Mouse (Mus musculus) urinary bladder, adult 2 months (tissue): Measurements from ENCODE around the gene Igf2bp1. TPM values are rescaled to one million over a fixed set of nuclear protein-coding genes. Genes with fewer than 3 reads are reported as not detected.

Experiments used
- DNase-seq: peaks from one replicate; pipeline ENCODE4 v3.0.0; 2022; ENCODE audit warnings: low spot score
- polyA plus RNA-seq: library from polyadenylated mRNA; depleted of rRNA; stranded (reverse); fragments of >200 nt; gene quantifications from 2 replicates; pipeline ENCODE4 v1.2.3, GENCODE M21; 2012

Igf2bp1 gene
- polyA plus RNA-seq, 1 experiment, result 0.33 TPM

DNA sequence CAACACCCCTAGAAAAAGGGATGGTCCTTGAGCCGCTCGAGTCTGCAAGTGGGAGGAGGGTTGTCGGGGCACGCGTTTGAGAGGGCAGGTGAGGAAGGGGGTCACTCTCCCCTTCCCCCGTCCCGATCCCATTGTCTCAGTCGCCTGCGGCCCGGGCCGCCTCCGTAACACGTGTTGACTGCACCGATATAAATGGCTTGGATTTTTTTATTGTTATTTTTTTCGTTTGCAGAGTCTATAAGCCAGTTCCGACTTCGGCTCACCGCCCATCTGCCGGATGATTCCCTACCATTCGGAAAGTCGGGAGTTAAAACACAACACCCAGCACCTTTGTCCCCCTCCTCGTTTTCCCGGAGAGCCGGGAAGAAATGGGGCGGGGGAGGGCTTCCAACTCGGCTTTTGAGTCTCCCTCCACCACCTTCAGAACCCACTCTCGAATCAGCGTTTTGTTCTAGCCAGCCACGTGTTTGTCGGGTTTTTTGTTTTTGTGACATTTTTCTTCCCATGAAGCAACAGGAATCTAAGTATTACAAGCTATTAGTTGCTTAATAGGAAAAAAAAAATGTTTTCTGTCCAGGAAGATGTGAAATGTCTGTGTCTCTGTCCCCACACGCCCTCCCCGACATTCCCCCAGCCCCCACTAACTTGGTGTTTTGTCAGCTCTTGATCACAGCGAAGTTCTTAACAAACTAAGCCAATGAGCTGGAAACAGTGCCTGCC lies 1.9 kb upstream of the Igf2bp1 start:
- no peak for DNase-seq

DNA sequence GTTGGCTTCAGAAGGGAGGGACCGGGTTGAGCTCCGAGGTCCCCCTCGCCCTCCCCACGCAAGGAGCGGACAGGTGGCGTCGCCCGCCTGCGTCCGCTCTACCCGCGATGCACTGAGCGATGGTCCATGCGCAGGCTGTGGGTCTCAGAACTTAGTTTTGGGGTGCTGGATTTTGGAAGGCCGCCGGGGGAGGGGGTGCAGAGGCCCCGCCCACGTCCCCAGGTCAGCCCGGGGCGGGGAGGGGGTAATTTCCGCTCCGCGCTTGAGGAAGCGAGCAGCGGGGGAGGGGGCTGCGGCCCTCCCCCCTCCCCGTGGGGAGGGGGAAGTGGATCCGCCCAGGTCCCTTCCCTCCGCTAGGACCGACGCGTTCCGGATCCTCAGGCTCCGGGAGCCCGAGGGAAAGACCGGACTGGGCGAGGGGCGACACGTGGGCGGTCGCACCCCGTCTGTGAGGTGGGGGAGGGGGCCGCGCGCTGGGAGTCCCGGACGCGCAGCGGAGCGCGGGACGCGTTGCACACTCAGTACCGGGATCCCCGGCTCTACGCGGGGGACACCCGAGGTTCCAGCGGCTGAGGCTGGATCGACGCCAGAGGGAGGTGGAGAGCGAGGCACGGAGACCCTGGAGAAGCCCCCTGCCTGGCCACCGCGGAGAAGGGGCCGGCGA lies 1.2 kb upstream of the Igf2bp1 start:
- no peak for DNase-seq

DNA sequence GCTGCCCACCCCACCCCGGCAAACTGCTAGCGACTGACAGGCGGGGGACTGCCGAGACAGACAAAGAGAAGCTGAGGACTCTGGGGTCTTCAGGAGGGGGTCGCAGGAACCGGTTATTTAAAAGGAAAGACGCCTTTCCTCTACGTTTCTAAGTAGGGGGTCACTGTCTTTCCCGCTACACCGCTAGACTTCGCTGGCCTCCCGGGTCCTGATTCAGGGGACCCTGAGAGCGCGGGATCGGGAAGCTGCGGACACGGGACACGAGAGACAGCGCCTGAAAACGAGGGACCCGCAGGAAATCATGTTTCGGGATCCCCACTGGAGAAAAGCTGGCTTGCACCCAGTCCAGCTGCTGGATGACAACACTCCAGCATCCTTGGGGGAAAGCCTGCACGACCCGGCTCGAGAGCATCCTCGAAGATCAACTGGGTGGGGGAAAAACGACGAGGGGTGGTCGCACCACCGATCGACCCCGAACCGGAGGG lies 669 bp upstream of the Igf2bp1 start:
- DNase-seq, result no peak

DNA sequence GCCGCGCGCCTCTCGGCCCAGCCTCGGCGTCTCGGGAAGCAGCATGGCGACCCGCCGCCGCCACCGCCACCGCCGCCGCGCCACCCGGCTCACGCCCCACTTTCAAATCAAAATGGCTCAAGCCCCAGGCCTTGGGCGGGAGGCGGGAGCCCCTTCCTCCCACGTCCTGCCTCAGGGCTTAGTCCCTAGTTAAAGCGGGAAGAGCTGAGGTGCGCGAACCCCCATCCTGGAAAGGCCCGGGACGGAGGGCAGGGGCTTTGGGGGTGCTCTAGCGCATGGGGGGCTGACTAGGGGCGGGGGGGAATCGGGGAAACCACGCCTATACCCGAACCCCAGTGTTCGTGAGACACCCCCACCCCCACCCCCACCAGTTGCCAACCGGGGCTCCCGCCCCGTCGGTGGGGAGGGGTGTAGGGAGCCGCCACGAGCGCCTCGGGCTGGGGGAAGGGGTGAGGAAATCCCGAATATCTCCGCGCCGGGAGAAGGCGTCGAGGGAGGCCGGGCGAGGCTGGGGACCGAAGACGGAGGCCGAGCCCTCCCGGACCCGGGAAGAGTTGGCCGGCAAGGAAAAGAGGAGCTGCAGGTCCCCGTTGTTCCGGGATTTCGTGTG lies 842 bp downstream of the Igf2bp1 start:
- DNase-seq, result no peak

DNA sequence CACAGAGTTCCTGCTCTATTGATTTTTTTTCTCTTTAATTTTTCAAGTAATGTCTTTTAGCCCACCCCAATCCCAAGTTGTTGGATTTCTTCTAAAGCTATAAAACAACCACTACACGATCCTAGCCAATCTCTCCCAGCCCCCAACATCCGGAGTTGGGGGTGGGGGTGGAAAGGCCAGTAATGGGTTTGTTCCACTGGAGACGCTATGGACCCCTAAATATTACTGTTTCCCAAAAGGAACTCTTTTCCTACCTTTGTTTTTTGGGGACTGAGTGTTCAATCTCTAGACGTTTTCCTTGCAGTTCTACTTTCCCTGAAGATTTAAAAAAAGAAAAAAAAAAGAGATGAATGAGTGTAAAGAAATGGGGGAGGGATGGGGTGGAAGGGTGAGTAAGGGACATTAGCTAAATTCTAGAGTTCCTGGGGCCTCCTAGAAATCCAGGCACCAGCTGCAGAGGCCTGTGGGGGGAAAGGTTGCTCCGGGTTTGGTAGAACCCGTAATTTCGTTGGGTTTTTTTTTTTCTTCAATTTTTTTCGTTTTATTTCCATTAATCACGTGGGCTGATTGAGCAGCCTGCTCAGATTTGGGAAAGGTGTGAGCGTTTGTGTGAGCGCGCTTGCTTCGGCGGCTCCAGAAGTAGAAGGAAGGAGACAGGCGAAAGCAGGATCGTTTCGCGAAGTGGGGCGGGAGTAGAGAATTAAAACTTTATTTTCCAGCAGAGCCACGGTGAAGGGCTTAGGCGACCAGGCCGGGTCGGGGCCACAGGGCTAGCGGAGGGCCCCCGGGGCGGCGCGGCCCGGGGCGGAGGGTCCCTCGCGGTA lies 1.6 kb downstream of the Igf2bp1 start:
- DNase-seq, result no peak

DNA sequence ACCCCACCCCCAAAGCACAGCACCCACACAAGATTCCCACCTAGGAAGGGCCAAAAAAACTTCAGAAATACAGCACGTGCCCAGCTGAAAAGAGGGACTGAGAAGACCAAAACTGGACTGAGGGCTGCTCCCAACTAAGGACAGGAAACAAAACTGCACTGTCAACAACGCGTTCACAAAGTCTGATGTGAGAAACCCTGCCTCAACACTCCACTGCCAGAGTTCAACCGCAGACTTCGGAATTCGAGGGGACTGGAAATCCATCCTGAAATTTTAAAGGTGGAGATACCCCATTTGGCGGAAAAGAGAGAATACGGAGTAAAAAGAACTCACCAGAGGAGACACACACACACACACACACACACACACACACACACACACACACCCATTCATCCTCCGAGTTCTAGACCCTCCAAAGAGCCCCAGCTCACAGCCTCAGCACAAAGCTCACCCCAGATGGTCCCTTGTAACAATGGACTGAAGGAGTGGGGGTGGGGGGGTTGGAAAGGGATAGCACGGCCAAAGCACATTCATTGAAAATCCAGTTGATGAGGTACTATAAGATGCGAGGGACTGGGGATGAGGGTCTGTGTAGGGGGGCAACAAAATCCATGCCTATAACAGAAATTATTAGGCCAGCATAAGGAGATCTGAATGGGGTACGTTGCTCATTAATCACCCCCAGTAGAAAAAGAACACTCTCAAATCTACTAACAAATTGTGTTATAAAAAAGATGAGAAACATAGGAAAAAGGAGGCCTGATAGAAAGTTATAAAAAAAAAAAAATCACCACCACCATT lies 2.4 kb downstream of the Igf2bp1 start:
- DNase-seq, result no peak

DNA sequence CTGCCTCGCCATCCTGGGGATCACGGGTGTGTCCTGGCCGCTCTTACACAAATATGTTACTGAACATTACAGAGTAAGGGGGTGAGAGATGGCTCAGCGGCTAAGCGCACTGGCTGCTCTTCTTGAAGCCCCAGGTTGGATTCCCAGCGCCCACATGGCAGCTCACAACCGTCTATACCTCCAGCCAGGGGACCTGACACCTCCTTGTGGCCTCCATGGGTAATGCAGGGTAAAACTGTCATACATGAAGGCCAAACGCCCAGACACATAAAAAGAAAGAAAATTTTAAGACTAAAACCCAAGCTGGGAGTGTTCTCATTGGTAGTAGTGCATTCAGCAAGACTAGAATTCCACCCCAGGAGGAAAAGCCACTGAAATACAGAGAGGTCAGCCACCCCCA lies 11.6 kb downstream of the Igf2bp1 start:
- no peak for DNase-seq

DNA sequence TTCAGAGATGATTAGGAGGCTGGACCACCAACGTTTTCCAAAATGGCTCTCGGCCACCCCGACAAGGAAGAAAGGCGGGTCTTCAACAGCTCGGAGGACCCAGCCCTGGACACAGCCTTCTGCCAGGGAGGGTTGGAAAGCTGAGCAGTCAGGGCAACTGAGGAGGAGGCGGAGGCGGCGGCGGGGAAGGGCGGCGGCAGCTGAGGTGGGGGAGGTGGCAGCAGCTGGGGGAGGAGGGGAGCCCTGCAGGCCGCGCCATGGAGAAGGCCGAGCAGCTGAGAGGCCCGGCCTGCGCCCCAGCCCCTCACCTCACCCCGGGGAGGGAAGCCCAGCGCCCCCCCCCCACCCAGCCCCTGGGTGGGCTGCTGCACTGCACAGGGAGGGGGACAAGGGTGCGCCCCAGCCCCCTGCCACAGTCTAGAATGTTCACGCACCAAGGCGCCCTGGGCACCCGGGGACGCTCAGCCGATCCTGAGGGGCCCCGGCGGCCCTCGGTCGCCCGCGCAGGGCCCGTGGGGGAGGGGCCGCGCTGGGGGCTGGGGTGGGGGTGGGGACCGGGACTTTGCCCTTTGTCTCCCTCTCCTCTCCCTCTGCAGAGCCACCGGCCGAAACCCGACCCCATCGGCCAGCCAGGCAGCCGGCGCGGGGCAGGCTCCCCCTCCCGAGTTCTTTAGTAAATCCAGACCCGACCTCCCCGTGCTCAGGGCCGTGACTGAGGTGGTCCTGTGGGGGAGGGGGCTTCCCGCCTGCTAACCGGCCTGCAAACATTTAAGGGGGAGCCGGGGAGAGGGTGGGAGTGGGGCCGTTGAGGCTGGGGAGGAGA lies 14.6 kb downstream of the Igf2bp1 start:
- no peak for DNase-seq

DNA sequence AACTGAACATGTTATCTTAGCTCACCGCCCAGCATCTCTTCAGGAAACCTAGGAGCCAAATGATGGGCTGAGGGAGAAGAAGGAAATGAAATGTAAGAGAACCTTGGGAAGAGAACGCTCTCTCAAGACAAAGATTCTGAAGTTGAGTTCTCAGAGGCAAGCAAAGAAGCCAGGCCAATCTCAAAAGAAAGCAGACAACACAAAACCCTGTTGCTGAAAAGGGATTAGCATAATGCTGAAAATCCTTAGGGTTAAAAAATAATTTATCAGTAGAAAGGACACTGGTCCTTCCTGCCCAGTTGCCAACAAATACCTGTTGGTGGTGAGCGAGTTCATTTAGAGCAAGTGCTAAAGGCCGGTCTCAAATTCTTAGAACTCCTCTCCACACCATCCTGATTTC lies 15.3 kb downstream of the Igf2bp1 start:
- no peak for DNase-seq

DNA sequence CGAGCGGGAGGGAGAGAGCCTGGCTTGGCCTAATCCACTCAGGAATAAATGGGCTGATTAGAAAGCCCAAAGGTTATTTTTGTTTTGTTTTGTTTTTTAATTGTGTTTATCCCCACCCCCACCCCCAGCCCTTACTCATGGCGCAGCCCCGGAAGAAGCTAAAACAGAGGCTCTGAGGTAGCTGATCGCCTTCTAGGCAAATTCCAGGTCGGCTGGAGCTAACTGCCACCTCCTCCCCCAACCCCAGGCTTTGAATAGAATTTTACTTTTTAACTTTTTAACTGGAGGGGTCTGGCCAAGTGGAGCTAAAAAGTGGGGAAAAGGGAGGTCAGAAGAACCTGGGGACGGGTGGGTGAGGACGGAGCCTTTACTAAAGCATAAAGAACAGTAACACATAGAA lies 15.9 kb downstream of the Igf2bp1 start:
- DNase-seq, result no peak

DNA sequence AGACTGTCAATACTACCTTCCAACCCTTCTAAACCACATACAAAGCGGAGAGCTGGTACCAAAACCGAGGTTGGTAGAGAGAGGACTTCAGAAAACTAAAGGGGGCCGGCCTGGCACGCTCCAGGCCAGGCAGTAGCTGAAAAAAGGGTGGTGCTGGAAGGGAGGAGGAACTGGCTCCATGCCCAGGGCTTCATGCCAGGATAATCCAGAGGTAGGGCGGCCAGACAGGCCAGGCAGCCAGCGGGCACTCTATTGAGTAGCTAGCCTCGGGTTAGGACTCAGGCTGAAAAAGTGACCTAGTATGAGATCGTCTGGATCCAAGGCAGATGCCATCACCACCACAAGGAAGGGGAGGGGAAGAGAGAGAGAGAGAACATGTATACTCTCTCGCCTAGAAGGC lies 17.2 kb downstream of the Igf2bp1 start:
- peak; percentile 62 for DNase-seq

DNA sequence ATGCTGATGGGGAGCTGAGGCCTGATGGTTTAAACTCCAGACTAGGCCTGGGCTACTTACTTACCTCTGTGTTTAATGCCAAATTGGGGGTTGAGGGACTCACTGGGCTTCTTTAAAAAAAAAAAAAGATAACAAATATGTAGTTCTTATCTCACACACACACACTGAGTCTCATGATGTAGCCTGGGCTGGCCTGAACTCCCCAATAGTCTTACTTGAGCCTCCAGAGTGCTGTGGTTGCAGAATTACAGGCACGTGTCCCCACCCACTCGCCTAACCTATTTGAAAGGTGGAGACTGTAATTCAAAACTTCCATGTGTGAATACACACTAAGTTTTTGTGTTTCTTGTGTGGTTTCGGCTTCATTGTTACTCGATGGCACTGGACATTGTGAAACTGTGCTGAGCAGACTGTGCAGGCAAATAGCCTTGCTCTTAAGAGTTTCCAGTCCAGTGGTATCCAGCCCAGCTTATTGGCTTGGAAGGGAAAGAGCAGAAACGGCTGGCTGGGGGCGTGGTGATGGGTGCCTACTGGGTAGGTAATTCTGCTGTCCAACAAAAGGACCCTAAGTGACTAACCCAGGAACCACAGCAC lies 17.8 kb downstream of the Igf2bp1 start:
- no peak for DNase-seq

DNA sequence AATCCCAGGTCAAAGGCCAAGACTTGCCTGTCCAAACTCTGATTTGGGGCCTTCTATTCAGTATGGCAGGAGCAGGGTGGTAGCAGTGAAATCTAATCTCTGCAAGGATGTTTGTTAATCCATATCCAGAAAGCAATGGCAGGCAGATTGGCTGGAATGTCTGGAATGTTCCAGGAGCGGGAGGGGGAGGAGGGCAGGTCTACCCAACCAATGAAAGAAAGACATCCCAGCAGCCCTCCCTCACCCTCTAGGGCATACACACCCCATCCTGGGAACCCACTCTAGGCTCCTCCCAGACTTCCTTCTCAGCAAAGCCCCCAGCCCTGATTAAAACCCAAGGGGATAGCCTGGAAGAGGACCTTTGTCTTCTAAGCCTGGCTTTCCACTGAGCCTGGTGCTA lies 23.3 kb downstream of the Igf2bp1 start:
- DNase-seq, result no peak

DNA sequence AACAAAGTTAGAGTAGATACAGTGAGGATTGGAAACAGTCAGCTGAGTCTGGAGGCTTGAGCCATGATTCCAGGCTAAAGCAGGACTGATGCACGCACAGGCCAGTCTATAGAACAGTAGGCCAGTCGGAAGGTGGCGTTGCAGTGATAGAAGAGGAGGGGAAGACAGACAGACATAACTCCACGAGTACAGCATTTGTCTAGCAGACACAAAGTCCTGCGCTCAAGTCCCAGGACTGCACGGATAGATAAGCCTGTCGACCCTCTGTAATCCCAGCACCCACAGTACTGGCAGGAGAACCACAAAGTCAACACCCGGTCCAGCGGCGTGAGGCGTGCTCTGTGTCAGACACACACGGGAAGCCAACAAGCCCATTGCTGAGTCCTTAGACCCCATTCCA lies 23.9 kb downstream of the Igf2bp1 start:
- no peak for DNase-seq

DNA sequence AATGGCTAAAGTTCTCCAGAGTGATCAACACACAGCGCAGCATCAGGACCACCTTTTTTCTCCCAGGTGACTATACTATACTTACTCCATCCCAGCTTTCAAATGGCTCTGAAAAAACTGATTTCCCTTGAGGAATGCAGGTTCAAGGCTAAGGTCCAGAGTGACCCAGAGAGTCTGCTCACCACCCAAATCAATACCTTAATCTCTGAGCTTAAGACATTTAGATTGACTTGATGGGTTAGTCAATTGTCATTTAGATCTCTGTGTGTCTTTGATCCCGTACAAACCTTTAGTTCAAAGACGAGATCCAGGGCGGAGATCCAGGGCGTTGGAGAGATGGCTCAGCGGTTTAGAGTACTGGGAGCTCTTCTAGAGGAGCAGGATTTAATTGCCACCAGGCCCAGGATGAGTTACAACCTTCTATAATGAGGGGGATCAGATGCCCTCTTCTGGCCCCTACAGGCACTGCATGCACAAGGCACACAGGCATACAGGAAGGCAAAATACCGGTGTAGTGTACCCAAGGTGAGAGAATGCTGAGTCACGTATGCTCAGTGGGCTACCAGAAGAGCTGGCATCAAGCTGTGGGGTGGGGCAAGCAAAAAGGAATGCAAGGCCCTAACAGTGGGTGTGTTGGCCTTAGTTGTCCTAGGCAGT lies 24.9 kb downstream of the Igf2bp1 start:
- DNase-seq, result no peak

DNA sequence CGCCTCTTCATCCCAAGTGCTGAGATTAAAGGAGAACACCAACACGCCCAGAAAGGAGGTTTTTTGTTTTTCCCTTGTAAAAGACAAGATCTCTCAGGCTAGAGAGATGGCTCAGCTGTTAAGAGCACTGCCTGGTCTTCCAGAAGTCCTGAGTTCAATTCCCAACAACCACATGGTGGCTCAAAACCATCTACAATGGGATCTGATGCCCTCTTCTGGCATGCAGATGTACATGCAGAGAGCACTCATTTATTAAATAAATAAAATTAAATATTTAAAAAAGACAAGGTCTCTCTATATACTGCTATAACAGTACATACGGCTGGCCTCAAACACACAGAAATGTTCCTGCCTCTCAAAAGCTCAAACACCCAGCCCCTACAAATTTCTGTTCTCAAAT lies 27.3 kb downstream of the Igf2bp1 start:
- no peak for DNase-seq

DNA sequence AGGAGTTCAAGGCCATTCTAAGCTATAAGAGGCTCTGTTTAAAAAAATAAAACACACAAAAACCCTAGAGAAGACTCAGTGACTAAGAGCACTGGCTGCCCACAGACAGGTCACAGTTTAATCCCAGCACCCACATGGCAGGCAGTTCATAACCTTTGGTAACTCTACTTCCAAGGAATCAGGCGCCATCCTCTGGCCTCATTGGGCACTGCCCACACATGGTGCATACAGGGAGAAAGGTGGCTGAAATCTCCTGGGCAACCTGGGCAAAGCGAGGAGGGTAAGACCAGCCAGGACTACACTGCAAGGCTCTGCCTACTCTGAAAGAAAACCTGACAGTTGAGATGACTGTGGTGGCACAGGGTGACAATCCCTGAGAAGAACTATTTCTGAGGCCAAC lies 29.4 kb downstream of the Igf2bp1 start:
- DNase-seq, result no peak

DNA sequence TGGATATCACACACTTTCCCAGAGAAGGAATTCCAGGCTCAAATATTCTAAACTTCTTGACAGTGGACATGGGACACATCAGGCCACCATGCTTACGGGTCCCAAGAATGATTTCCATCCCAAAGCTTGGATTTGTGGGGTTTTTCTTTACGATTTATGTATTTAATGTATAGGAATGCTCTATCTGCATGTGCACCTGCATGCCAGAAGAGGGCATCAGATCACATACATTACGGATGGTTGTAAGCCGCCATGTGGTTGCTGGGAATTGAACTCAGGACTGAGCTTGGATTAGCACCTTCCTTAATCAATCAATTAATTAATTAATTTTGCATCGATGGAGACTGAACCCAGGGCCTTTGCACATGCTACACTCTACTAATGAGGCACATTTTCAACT lies 30.0 kb downstream of the Igf2bp1 start:
- DNase-seq, result no peak

DNA sequence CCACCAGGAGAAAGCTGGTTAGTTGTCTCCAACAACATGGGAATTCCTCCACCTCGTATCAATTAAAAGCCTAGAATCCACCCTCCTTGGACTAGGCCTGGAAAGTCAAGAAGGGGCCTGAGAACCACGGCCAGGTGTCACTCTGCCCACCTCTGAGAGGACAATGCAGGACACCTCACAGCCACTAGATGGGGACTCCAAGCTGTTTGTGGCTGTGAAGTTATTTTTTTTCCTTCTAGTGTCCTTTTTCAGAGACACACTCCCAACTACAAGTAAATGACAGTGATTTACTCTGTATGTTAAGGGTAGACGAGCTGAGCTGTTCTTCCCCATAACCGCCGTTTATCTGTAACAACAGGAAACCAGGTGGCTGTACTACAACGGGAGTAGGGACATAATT lies 32.6 kb downstream of the Igf2bp1 start:
- no peak for DNase-seq

DNA sequence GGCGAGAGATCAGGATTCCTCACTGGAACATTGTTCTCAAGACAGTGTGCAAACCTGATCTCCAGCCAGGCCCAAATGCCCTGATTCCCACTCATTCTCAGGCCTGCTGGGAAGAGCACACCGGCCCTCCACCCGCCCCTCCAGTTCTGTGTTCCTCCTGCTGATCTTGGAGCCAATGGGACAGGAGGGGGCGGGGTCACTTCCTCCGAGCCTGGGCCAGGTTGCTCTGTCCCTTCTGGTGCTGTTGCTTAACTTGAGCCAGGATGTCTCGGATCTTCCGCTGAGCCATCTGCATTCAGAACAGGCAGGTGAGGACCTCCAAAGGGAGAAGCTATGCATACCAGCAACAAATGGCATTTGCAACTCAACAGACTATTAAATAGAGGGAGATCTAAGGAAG lies 42.4 kb downstream of the Igf2bp1 start:
- no peak for DNase-seq
